Mouse (Mus musculus) megakaryocyte, embryonic 14.5 days (primary cell): ENCODE results near the gene Tent4b.

Experiments
- FLI1 ChIP-seq: IDR thresholded peaks from 2 replicates; pipeline ENCODE4 v1.6.1; 2012; ENCODE audit warnings: low read length, inconsistent platforms, mixed read lengths
- GATA1 ChIP-seq: IDR thresholded peaks from 3 replicates; pipeline ENCODE4 v1.6.1; 2012; ENCODE audit warnings: mixed read lengths, low read length, inconsistent platforms, borderline replicate concordance

DNA sequence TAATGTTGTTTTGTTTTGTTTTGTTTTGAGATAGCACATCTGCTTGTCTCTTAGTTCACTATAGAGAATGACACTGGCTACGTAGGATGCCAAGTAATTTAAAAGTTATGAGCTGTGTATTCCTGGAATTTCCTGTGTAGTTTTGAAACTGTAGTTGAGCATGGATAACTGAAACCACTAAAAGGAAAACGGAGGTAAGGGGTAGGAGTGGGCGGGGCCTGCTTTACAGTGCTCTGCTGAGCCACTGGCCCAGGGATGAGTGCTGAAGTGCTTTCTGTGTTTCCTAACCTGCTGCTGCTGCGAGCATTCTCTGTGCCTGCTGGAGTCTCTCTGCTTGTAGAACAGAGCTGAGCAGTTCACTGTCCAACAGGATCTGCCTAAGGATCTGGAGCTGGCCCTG, 22.3 kb downstream of the Tent4b start:
- TF ChIP-seq GATA1: no peak
- TF ChIP-seq FLI1: no peak
